Comparison of ENCODE assay signal across 26 mouse cellular contexts in genomic region chr14:60661281-60661680, GRCm38 (mm10).
"Had no signal": no experiment of that assay in that cellular context is flagged by ENCODE, and none has a peak within 500 bp of the region (broad histone marks: within the 10 kb centered on the region; RNA-seq: fewer than 3 reads in every experiment).

No protein-coding gene starts in this region.

- H3K36me3 ChIP-seq: embryonic facial prominence, embryonic 12.5 days; embryonic facial prominence, embryonic 13.5 days; embryonic facial prominence, embryonic 15.5 days; forebrain, embryonic 15.5 days had no signal

- H3K27me3 ChIP-seq: embryonic facial prominence, embryonic 12.5 days; embryonic facial prominence, embryonic 13.5 days; embryonic facial prominence, embryonic 15.5 days; forebrain, embryonic 12.5 days; forebrain, embryonic 13.5 days; forebrain, embryonic 15.5 days had no signal

- DNase-seq: cerebellum, adult 2 months; cerebellum, adult 8-10 months; cerebellum, adult 9-10 months; cerebellum, adult 9-11 months; cerebellum, postnatal 10 days; cerebellum, postnatal 14 days; cerebellum, postnatal 25 days; cerebellum, postnatal 36 days; embryo, embryonic 11 days; forebrain, postnatal 0 days; gastrocnemius, adult 2 months; gastrocnemius, postnatal 10 days; gastrocnemius, postnatal 14 days; gastrocnemius, postnatal 25 days; gastrocnemius, postnatal 36 days; heart, adult 18-20 months; heart, adult 2 months had no signal

- H3K4me1 ChIP-seq: embryonic facial prominence, embryonic 15.5 days had no signal

- H3K4me3 ChIP-seq: embryonic facial prominence, embryonic 10.5 days; embryonic facial prominence, embryonic 12.5 days; embryonic facial prominence, embryonic 13.5 days; embryonic facial prominence, embryonic 15.5 days; erythroblast, embryonic 14.5 days; forebrain, embryonic 10.5 days; forebrain, embryonic 12.5 days; forebrain, embryonic 13.5 days; forebrain, embryonic 15.5 days; gastrocnemius, adult 2 months; heart, adult 2 months had no signal

- H3K27ac ChIP-seq: embryonic facial prominence, embryonic 10.5 days; embryonic facial prominence, embryonic 12.5 days; embryonic facial prominence, embryonic 13.5 days; embryonic facial prominence, embryonic 15.5 days; forebrain, embryonic 10.5 days; forebrain, embryonic 12.5 days; forebrain, embryonic 13.5 days; forebrain, embryonic 15.5 days; gastrocnemius, adult 2 months; heart, adult 2 months had no signal
